Mouse (Mus musculus) adrenal gland, adult 8-10 months (tissue): ENCODE data around the gene Arrdc5. TPM values are rescaled to one million over a fixed set of nuclear protein-coding genes. Genes with fewer than 3 reads are reported as not detected.
"Not testable (repeated sequence)": the region's sequence is repeated elsewhere in the genome, so short reads cannot be mapped to it uniquely, and the experiment has no call there.

ENCODE experiments used
- DNase-seq: peaks from one replicate; pipeline ENCODE4 v3.0.0; 2022
- total RNA-seq, 4 experiments: library from RNA; stranded (reverse); gene quantifications; 2 replicates each; pipeline ENCODE4 v1.2.4; 2022

Gene Arrdc5
- total RNA-seq, 4 experiments from 2014 or later, result not detected

- DNase-seq, result peak; percentile 95
Observed at GRCm38 (mm10) chr17:56276643-56277566, 23.2 kb downstream of the Arrdc5 start, which contains the start of gene Ticam1. Gene Ticam1, minus strand, starts transcription at chr17:56276786.

- no peak for DNase-seq
Observed at GRCm38 (mm10) chr17:56275842-56276480, 24.1 kb downstream of the Arrdc5 start.

GRCm38 (mm10) chr17:56273986-56274385 is 26.1 kb downstream of the Arrdc5 start:
- DNase-seq, result no peak

- no peak for DNase-seq
Observed at GRCm38 (mm10) chr17:56273482-56273881, 26.6 kb downstream of the Arrdc5 start.

GRCm38 (mm10) chr17:56272644-56273043 is 27.4 kb downstream of the Arrdc5 start:
- no peak for DNase-seq

- DNase-seq, result no peak
Observed at GRCm38 (mm10) chr17:56271609-56272253, 28.4 kb downstream of the Arrdc5 start.

GRCm38 (mm10) chr17:56269741-56270140 is 30.3 kb downstream of the Arrdc5 start:
- DNase-seq, result no peak

- DNase-seq, result no peak
Observed at GRCm38 (mm10) chr17:56269153-56269630, 30.9 kb downstream of the Arrdc5 start.

GRCm38 (mm10) chr17:56266271-56266670 is 33.8 kb downstream of the Arrdc5 start:
- DNase-seq, result no peak

GRCm38 (mm10) chr17:56265869-56266268 is 34.2 kb downstream of the Arrdc5 start:
- DNase-seq, result no peak

GRCm38 (mm10) chr17:56265011-56265410 is 35.1 kb downstream of the Arrdc5 start:
- DNase-seq, result no peak

GRCm38 (mm10) chr17:56264020-56264419 is 36.1 kb downstream of the Arrdc5 start:
- DNase-seq, result peak; percentile 75

- DNase-seq, result no peak
Observed at GRCm38 (mm10) chr17:56262645-56263094, 37.4 kb downstream of the Arrdc5 start.

GRCm38 (mm10) chr17:56261166-56261565 is 38.9 kb downstream of the Arrdc5 start:
- DNase-seq, result no peak

- DNase-seq, result no peak
Observed at GRCm38 (mm10) chr17:56259301-56260037, 40.6 kb downstream of the Arrdc5 start.

GRCm38 (mm10) chr17:56258812-56259211 is 41.3 kb downstream of the Arrdc5 start:
- not testable (repeated sequence) for DNase-seq

GRCm38 (mm10) chr17:56258269-56258668 is 41.8 kb downstream of the Arrdc5 start:
- not testable (repeated sequence) for DNase-seq

GRCm38 (mm10) chr17:56257181-56257894 is 42.7 kb downstream of the Arrdc5 start:
- no peak for DNase-seq

GRCm38 (mm10) chr17:56256239-56256881 is 43.7 kb downstream of the Arrdc5 start, which contains the start of gene Fem1a:
Gene Fem1a, plus strand, starts transcription at chr17:56256810.
- DNase-seq, result peak; percentile 97

- peak; percentile 97 for DNase-seq
Observed at GRCm38 (mm10) chr17:56255863-56256238, 44.2 kb downstream of the Arrdc5 start.

- DNase-seq, result no peak
Observed at GRCm38 (mm10) chr17:56255429-56255828, 44.7 kb downstream of the Arrdc5 start.
